Mouse (Mus musculus) CH12.LX (cell line): Measurements from ENCODE around the gene Kat2a. TPM values are rescaled to one million over a fixed set of nuclear protein-coding genes. Genes with fewer than 3 reads are reported as not detected.
A peak's percentile ranks its signal among the peaks of the same experiment; 100 is the strongest.

ENCODE experiments used
- DNase-seq: peaks from one replicate; pipeline ENCODE4 v3.0.0-alpha.2; 2013; ENCODE audit errors: extremely low read depth
- H3K27ac ChIP-seq: 2 replicates; pipeline ENCODE4 v1.5.1; 2012; ENCODE audit warnings: low read depth, mild to moderate bottlenecking, control low read depth, moderate library complexity; ENCODE audit not compliant: insufficient read depth
- H3K27me3 ChIP-seq: replicated peaks from 2 replicates; pipeline ENCODE3; 2012; ENCODE audit warnings: inconsistent platforms
- H3K36me3 ChIP-seq, 2 experiments: replicated peaks in 1 of 2; 2 replicates each; pipeline versions ENCODE3 to v1.6.1; 2012; ENCODE audit warnings: inconsistent platforms in 1 of 2, low read length in 1 of 2, mild to moderate bottlenecking in 1 of 2, mixed read lengths in 1 of 2, moderate library complexity in 1 of 2; ENCODE audit not compliant: control insufficient read depth in 1 of 2, insufficient read depth in 1 of 2
- H3K4me1 ChIP-seq, 2 experiments: 2 replicates each; pipeline ENCODE4 v1.6.1; 2012; ENCODE audit warnings: inconsistent platforms in 1 of 2, moderate library complexity in 1 of 2; ENCODE audit not compliant: insufficient read depth in 2 of 2, control insufficient read depth in 1 of 2
- H3K4me2 ChIP-seq: 2 replicates; pipeline ENCODE4 v1.6.1; 2012; ENCODE audit warnings: low read depth, mild to moderate bottlenecking, control low read depth; ENCODE audit not compliant: poor library complexity, insufficient read depth, severe bottlenecking
- H3K4me3 ChIP-seq, 3 experiments: fragments of 150-350 bp in 1 of 3; sonication (generic) in 1 of 3; replicated peaks in 1 of 3; 2 replicates each; pipeline versions ENCODE3 to v1.5.1; 2011 to 2012; ENCODE audit warnings: low read depth in 2 of 3, low read length in 2 of 3, mild to moderate bottlenecking in 2 of 3, moderate library complexity in 2 of 3, control low read depth in 1 of 3, improper control_type of control experiment in 1 of 3, inconsistent platforms in 1 of 3, mixed read lengths in 1 of 3; ENCODE audit not compliant: poor library complexity in 1 of 3
- H3K79me2 ChIP-seq: replicated peaks from 2 replicates; pipeline ENCODE4 v1.6.1; 2012; ENCODE audit warnings: mild to moderate bottlenecking, moderate library complexity; ENCODE audit not compliant: control insufficient read depth, poor library complexity, insufficient read depth, severe bottlenecking; ENCODE audit errors: extremely low read depth
- H3K9ac ChIP-seq: 2 replicates; pipeline ENCODE4 v1.6.1; 2012; ENCODE audit warnings: low read depth, mild to moderate bottlenecking, control low read depth, moderate library complexity; ENCODE audit not compliant: insufficient read depth
- H3K9me3 ChIP-seq: replicated peaks from 2 replicates; pipeline ENCODE3; 2012; ENCODE audit warnings: low read length, inconsistent platforms, mixed read lengths
- CHD1 ChIP-seq: IDR thresholded peaks from 2 replicates; pipeline ENCODE4 v1.6.1; 2012; ENCODE audit warnings: low read depth, low read length, improper control_type of control experiment, inconsistent platforms
- CTCF ChIP-seq, 2 experiments: IDR thresholded peaks in 1 of 2; conservative IDR thresholded peaks in 1 of 2; 2 replicates each; pipeline ENCODE4 v1.5.1; 2011 to 2012; ENCODE audit warnings: low read depth in 2 of 2, low read length in 2 of 2, improper control_type of control experiment in 1 of 2, inconsistent platforms in 1 of 2, mild to moderate bottlenecking in 1 of 2, moderate library complexity in 1 of 2
- EP300 ChIP-seq: IDR thresholded peaks from 2 replicates; pipeline ENCODE4 v1.6.1; 2011; ENCODE audit warnings: low read length, improper control_type of control experiment
- GABPA ChIP-seq: IDR thresholded peaks from 2 replicates; pipeline ENCODE4 v1.6.1; 2012; ENCODE audit warnings: low read depth, low read length, improper control_type of control experiment, inconsistent platforms; ENCODE audit not compliant: insufficient replicate concordance
- HCFC1 ChIP-seq: IDR thresholded peaks from 2 replicates; pipeline ENCODE4 v1.6.1; 2012; ENCODE audit warnings: low read depth, mild to moderate bottlenecking, inconsistent platforms, low read length, improper control_type of control experiment
- IRF4 ChIP-seq: IDR thresholded peaks from 2 replicates; pipeline ENCODE4 v1.6.1; 2014; ENCODE audit warnings: low read depth, mild to moderate bottlenecking, inconsistent platforms, low read length, improper control_type of control experiment
- JUN ChIP-seq: IDR thresholded peaks from 2 replicates; pipeline ENCODE4 v1.6.1; 2011; ENCODE audit warnings: low read depth, mild to moderate bottlenecking, low read length, improper control_type of control experiment, moderate library complexity; ENCODE audit not compliant: insufficient read depth
- KAT2A ChIP-seq: IDR thresholded peaks from 2 replicates; pipeline ENCODE4 v1.6.1; 2012; ENCODE audit warnings: low read length, improper control_type of control experiment, inconsistent platforms; ENCODE audit not compliant: insufficient replicate concordance
- MAZ ChIP-seq: IDR thresholded peaks from 2 replicates; pipeline ENCODE4 v1.6.1; 2012; ENCODE audit warnings: low read depth, mild to moderate bottlenecking, inconsistent platforms, low read length, improper control_type of control experiment, moderate library complexity
- MXI1 ChIP-seq: IDR thresholded peaks from 2 replicates; pipeline ENCODE4 v1.6.1; 2011; ENCODE audit warnings: mild to moderate bottlenecking, low read depth, low read length, improper control_type of control experiment
- MYC ChIP-seq: IDR thresholded peaks from 2 replicates; pipeline ENCODE4 v1.6.1; 2011; ENCODE audit warnings: low read depth, mild to moderate bottlenecking, improper control_type of control experiment, low read length
- NRF1 ChIP-seq: IDR thresholded peaks from 2 replicates; pipeline ENCODE4 v1.6.1; 2014; ENCODE audit warnings: low read depth, mild to moderate bottlenecking, inconsistent platforms, low read length, improper control_type of control experiment, moderate library complexity
- POLR2A ChIP-seq: IDR thresholded peaks from 2 replicates; pipeline ENCODE4 v1.6.1; 2011; ENCODE audit warnings: low read depth, mild to moderate bottlenecking, improper control_type of control experiment, low read length
- SMC3 ChIP-seq: IDR thresholded peaks from 2 replicates; pipeline ENCODE4 v1.6.1; 2011; ENCODE audit warnings: low read depth, low read length, improper control_type of control experiment
- TBP ChIP-seq: conservative IDR thresholded peaks from 2 replicates; pipeline ENCODE4 v1.6.1; 2011; ENCODE audit warnings: low read depth, low read length, improper control_type of control experiment
- TCF12 ChIP-seq: IDR thresholded peaks from 2 replicates; pipeline ENCODE4 v1.6.1; 2014; ENCODE audit warnings: low read depth, mild to moderate bottlenecking, inconsistent platforms, low read length, improper control_type of control experiment
- USF1 ChIP-seq: IDR thresholded peaks from 2 replicates; pipeline ENCODE4 v1.6.1; 2014; ENCODE audit warnings: low read depth, mild to moderate bottlenecking, inconsistent platforms, low read length, improper control_type of control experiment
- ZC3H11A ChIP-seq: IDR thresholded peaks from 2 replicates; pipeline ENCODE4 v1.6.1; 2012; ENCODE audit warnings: low read depth, mild to moderate bottlenecking, inconsistent platforms, low read length, improper control_type of control experiment
- ZKSCAN1 ChIP-seq: IDR thresholded peaks from 2 replicates; pipeline ENCODE4 v1.6.1; 2012; ENCODE audit warnings: low read depth, inconsistent platforms, low read length, improper control_type of control experiment, borderline replicate concordance
- ZMIZ1 ChIP-seq: IDR thresholded peaks from 2 replicates; pipeline ENCODE4 v1.6.1; 2012; ENCODE audit warnings: low read depth, mild to moderate bottlenecking, inconsistent platforms, low read length, improper control_type of control experiment
- ZNF384 ChIP-seq: IDR thresholded peaks from 2 replicates; pipeline ENCODE4 v1.6.1; 2012; ENCODE audit warnings: low read depth, low read length, improper control_type of control experiment, inconsistent platforms
- dilution Hi-C: fragments of 300-500 bp; cut with MboI; formaldehyde crosslinking; loops from 2 replicates; pipeline ENCODE4 v1.14.3; 2020; ENCODE audit warnings: low sequenced_read_pairs; ENCODE audit not compliant: extremely low pct_unique_long_range_greater_than_20kb, extremely low pct_ligation_motif_present
- in situ Hi-C: fragments of 300-500 bp; cut with MboI; formaldehyde crosslinking; loops from 3 replicates; pipeline ENCODE4 v1.14.3; 2019; ENCODE audit warnings: low sequenced_read_pairs, low pct_ligation_motif_present, low pct_unique_long_range_greater_than_20kb, mixed read lengths
- polyA plus RNA-seq: library from polyadenylated mRNA; unstranded; fragments of >175 nt; gene quantifications from 2 replicates; pipeline ENCODE4 v1.2.1, GENCODE M21; 2012; ENCODE audit warnings: low read depth; ENCODE audit not compliant: insufficient read length
- total RNA-seq, 2 experiments: library from RNA; depleted of rRNA; stranded (reverse); fragments of 300-350 nt in 1 of 2; fragments of >200 nt in 1 of 2; gene quantifications; 2 replicates each; pipeline ENCODE4 v1.2.3; 2012 to 2014

The Kat2a gene
- total and polyA plus RNA-seq, 3 experiments, result 27.2 to 82.9 (median 30.7) TPM

DNA sequence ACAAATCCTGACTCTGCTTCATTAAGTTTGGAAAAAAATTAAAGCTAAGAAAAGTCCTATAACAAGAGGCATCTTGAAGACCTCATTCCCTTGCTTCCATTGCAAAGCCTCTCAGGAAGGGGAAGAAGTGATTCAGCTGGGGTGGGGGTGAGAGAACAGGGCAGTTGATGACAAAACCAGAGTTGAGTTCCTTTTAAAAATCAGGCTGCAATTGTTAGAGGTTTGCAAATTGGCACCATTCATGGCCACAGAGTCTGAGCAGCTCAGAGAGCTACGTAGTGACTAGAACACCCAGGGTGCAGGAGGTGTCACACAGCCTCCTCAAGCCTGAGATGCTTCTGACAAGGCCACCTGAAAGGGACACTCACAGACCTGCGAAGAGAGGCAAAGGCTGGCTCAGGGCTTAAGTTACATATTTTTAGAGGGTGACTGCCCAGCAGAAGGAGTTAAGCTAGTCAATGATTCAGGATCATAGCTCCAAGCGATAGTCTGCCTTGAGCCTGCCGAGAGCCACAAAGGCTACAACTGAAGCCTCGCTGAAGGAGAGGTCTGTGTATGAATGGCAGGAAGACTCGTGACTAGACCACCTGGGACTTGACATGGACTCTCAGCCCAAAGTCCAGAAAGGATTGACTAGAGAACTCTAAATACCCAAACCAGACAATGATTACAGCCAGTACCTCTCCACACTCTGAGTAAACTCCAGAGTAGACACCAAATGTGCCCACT, 18.4 kb upstream of the Kat2a start:
- Histone ChIP-seq H3K4me3 (no peak overlapping the region), H3K9ac (no peak overlapping the region), H3K4me2 (no peak overlapping the region), H3K9me3 (no peaks in the 10 kb centered on the region), H3K4me1 (peaks cover 6 to 82% of the 10 kb centered on the region in 2 experiments; a peak in 3 of 4 replicates), H3K27me3 (no peaks in the 10 kb centered on the region), H3K36me3 (peaks cover 26 to 74% of the 10 kb centered on the region in 2 experiments), H3K79me2 (peaks cover 80% of the 10 kb centered on the region)
- dilution Hi-C loops (no loop called here), in situ Hi-C loops (no loop called here)
- no peak for DNase-seq
- no peak for TF ChIP-seq USF1
- no peak for TF ChIP-seq SMC3
- no peak for TF ChIP-seq EP300
- TF ChIP-seq KAT2A, result no peak
- no peak for TF ChIP-seq GABPA
- TF ChIP-seq TCF12, result no peak
- TF ChIP-seq POLR2A, result no peak
- TF ChIP-seq, all 38 proteins: peak for 0
- no peak overlapping the region for H3K27ac ChIP-seq

DNA sequence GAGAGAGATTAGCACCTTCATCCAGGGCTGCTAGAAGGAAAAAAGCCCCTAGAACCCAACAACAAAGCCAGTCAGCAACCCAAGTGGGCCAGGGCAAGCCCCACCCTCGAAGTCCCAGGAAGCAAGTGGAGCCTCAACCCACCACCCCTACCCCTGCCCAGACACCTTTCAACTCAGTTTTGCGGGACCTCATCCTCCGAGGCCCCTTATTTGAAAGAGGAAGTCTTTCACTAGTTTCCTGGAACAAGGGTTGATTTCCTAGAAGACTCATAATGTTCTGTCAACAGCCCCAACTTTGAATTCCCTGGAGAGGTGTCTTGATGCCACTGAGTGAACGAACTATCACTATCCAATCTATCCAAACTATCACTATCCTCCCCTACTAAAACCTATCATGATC, 17.7 kb upstream of the Kat2a start:
- in situ Hi-C loops (no loop called here), dilution Hi-C loops (no loop called here)
- DNase-seq, result peak; percentile 24
- Histone ChIP-seq H3K4me1 (peaks cover 6 to 87% of the 10 kb centered on the region in 2 experiments; a peak in 3 of 4 replicates), H3K4me2 (no peak overlapping the region), H3K79me2 (peaks cover 77% of the 10 kb centered on the region), H3K27me3 (no peaks in the 10 kb centered on the region), H3K9ac (no peak overlapping the region), H3K36me3 (peaks cover 26 to 79% of the 10 kb centered on the region in 2 experiments), H3K27ac (no peak overlapping the region), H3K9me3 (no peaks in the 10 kb centered on the region), H3K4me3 (no peak overlapping the region)
- TF ChIP-seq USF1, result no peak
- no peak for TF ChIP-seq HCFC1
- TF ChIP-seq ZMIZ1, result no peak
- no peak for TF ChIP-seq ZKSCAN1
- TF ChIP-seq ZNF384, result no peak
- no peak for TF ChIP-seq NRF1

DNA sequence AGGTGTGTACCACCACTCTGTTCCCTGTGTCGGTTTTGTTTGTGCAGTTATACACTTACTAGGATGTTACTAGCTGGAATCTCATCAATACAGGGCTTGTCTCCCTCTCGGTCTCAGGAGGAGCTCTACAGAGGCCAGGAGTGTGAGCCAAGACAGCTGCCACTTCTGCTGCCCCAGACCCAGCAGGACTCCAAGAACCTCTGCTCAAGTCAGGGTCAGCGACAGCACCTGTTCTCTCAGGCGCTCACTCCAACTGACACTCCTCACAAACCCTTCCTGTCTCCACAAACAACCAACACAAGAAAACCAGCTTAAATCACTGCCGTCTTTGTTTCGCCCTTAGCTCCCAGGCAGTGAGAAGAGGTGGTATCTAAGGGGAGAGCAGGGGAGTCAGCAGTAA, 16.3 kb upstream of the Kat2a start:
- DNase-seq, result no peak
- no peaks in the 10 kb centered on the region for H3K9me3 ChIP-seq
- no peak overlapping the region for H3K4me3 ChIP-seq
- H3K27me3 ChIP-seq, result no peaks in the 10 kb centered on the region
- TF ChIP-seq JUN, result no peak
- no peak for TF ChIP-seq MAZ
- no peak for TF ChIP-seq IRF4
- no peak for TF ChIP-seq CHD1
- TF ChIP-seq MYC, result no peak
- TF ChIP-seq HCFC1, result no peak
- TF ChIP-seq CTCF (conservative IDR thresholded peaks at IDR 0.05 in 1 of 2, IDR thresholded peaks at IDR 0.05 in 1 of 2; ENCODE audit: low read depth in 2 of 2, low read length in 2 of 2), result no peak
- no peak for TF ChIP-seq MXI1
- TF ChIP-seq ZC3H11A, result no peak
- no peak for TF ChIP-seq KAT2A
- no peak for TF ChIP-seq TBP
- TF ChIP-seq, all 38 proteins: peak for 0
- Histone ChIP-seq H3K27ac (no peak overlapping the region), H3K79me2 (peaks cover 67% of the 10 kb centered on the region), H3K36me3 (peaks cover 26 to 79% of the 10 kb centered on the region in 2 experiments), H3K4me2 (no peak overlapping the region), H3K4me1 (peaks cover 3 to 86% of the 10 kb centered on the region in 2 experiments; a peak in 2 of 4 replicates), H3K9ac (no peak overlapping the region)
- dilution Hi-C loops (no loop called here), in situ Hi-C loops (no loop called here)
